Mouse (Mus musculus) heart, postnatal 0 days (tissue): ENCODE measurements around the gene E4f1. TPM values are rescaled to one million over a fixed set of nuclear protein-coding genes. Genes with fewer than 3 reads are reported as not detected.

Experiments
- ATAC-seq: fragments of 200-750 bp; cut with Nextera tagmentation; 2 replicates; pipeline ENCODE4 v1.8.0; 2017; ENCODE audit warnings: low read depth, moderate number of reproducible peaks, moderate library complexity; ENCODE audit not compliant: insufficient read depth
- DNase-seq: peaks from one replicate; pipeline ENCODE4 v3.0.0-alpha.2; 2016; ENCODE audit warnings: low spot score
- H3K27ac ChIP-seq: fragments of 300-500 bp; sonication (generic); 2 replicates; pipeline ENCODE4 v1.5.1; 2014; ENCODE audit warnings: low read depth, mild to moderate bottlenecking
- H3K27me3 ChIP-seq: fragments of 300-500 bp; sonication (generic); 2 replicates; pipeline ENCODE4 v1.6.1; 2014; ENCODE audit warnings: low read length, mixed read lengths; ENCODE audit not compliant: control insufficient read depth, insufficient read depth
- H3K36me3 ChIP-seq: fragments of 300-500 bp; sonication (generic); replicated peaks from 2 replicates; pipeline ENCODE4 v1.6.1; 2014; ENCODE audit warnings: low read length, mixed read lengths; ENCODE audit not compliant: control insufficient read depth, insufficient read depth
- H3K4me1 ChIP-seq: fragments of 300-500 bp; sonication (generic); 2 replicates; pipeline ENCODE4 v1.6.1; 2014; ENCODE audit warnings: antibody characterized with exemption; ENCODE audit not compliant: control insufficient read depth, insufficient read depth
- H3K4me2 ChIP-seq: fragments of 300-500 bp; sonication (generic); 2 replicates; pipeline ENCODE4 v1.6.1; 2014; ENCODE audit warnings: low read depth, mild to moderate bottlenecking, low read length, moderate library complexity
- H3K4me3 ChIP-seq: fragments of 300-500 bp; sonication (generic); 2 replicates; pipeline ENCODE4 v1.5.1; 2014; ENCODE audit warnings: low read depth, low read length
- H3K9ac ChIP-seq: fragments of 300-500 bp; sonication (generic); replicated peaks from 2 replicates; pipeline ENCODE4 v1.6.1; 2014; ENCODE audit warnings: low read depth, low read length, mixed read lengths
- H3K9me3 ChIP-seq: fragments of 300-500 bp; sonication (generic); replicated peaks from 2 replicates; pipeline ENCODE4 v1.6.1; 2016; ENCODE audit warnings: low read length; ENCODE audit not compliant: control insufficient read depth
- CTCF ChIP-seq: IDR thresholded peaks from 2 replicates; pipeline ENCODE4 v1.5.1; 2016; ENCODE audit warnings: antibody characterized with exemption, control low read depth, low read depth
- EP300 ChIP-seq: IDR thresholded peaks from 2 replicates; pipeline ENCODE4 v1.6.1; 2016; ENCODE audit warnings: antibody characterized with exemption, low read depth
- WGBS: fragments of 180-500 bp; shearing (Covaris S2); extraction: QIAGEN DNeasy Blood & Tissue Kit; methylation state at CpG from one replicate; pipeline ENCODE4 v1.1.7; 2014; 5-methylcytosine and 5-hydroxymethylcytosine counted together
- polyA plus RNA-seq: library from polyadenylated mRNA; unstranded; fragments of >200 nt; fragmentation: Nextera tagmentation; extraction: Ambion mirVana; gene quantifications from 2 replicates; pipeline ENCODE4 v1.2.1, GENCODE M21; 2015
- total RNA-seq: library from RNA; depleted of rRNA; stranded (reverse); fragments of >200 nt; gene quantifications from 2 replicates; pipeline ENCODE4 v1.2.3, GENCODE M21; 2014; ENCODE audit warnings: low replicate concordance; rRNA removed

The E4f1 gene
- total RNA-seq = 19.6 and 20.6 TPM in 2 replicates
- 14.0 and 17.8 TPM in 2 replicates for polyA plus RNA-seq

GRCm38 (mm10) chr17:24469910-24470602, at the start of gene E4f1, which contains the start of gene Pgp:
Gene E4f1 (minus strand): TSS chr17:24470313.
Gene Pgp (plus strand): TSS chr17:24470392.
- H3K27ac ChIP-seq = peak within 1 kb of the TSS; percentile 84
- no peak for TF ChIP-seq CTCF
- peak; percentile 69; the same call in 1 of the 2 replicates for TF ChIP-seq EP300
- under 1% methylated on average over 71 of the region's 75 CpGs for WGBS
- no peaks in the 10 kb centered on the region for H3K9me3 ChIP-seq
- peak; percentile 98 for DNase-seq
- H3K4me1 ChIP-seq = peaks cover 21% of the 10 kb centered on the region
- H3K4me2 ChIP-seq = peak within 1 kb of the TSS; percentile 86
- peaks cover 14% of the 10 kb centered on the region for H3K36me3 ChIP-seq
- H3K27me3 ChIP-seq = no peaks in the 10 kb centered on the region
- H3K9ac ChIP-seq = peak within 1 kb of the TSS; percentile 67
- ATAC-seq = peak; percentile 96
- H3K4me3 ChIP-seq = peak within 1 kb of the TSS; percentile 66

- DNase-seq (peak; percentile 50), ATAC-seq (peak; percentile 71)
- no peak overlapping the region for H3K9ac ChIP-seq
- H3K4me1 ChIP-seq = no peaks in the 10 kb centered on the region
- no peaks in the 10 kb centered on the region for H3K9me3 ChIP-seq
- peak overlapping the region; percentile 78 for H3K27ac ChIP-seq
- peak overlapping the region; percentile 39 for H3K4me2 ChIP-seq
- WGBS = 79% methylated on average over 24 of the region's 24 CpGs
- TF ChIP-seq CTCF = no peak
- no peak for TF ChIP-seq EP300
- H3K4me3 ChIP-seq = peak overlapping the region; percentile 14; the same call in 1 of the 2 replicates
- H3K36me3 ChIP-seq = peaks cover 66% of the 10 kb centered on the region
- H3K27me3 ChIP-seq = no peaks in the 10 kb centered on the region
These were observed 44.5 kb upstream of the E4f1 start for GRCm38 (mm10) chr17:24514270-24515257.

DNA sequence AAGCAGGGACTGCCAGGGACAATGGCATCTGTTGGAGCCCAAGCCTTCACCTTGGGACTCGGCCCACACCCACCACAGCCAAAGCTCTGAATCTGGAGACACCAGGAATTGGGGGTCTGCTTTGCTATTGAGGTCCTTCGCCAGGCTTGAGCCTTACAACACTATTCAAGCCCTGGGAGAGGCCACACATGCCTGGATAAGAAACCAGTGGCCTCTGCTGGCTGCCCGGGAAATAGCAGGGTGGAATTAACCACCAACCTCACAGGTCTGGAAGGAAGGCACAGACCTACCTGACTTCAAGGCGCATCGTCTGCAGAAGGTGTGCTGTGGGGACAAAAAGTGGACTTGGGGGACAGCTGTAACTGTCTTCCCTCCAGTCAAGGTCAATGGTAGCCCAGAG, 43.5 kb upstream of the E4f1 start:
- DNase-seq = peak; percentile 33
- Histone ChIP-seq H3K27ac (peak overlapping the region; percentile 78; the same call in 1 of the 2 replicates), H3K9ac (no peak overlapping the region), H3K9me3 (no peaks in the 10 kb centered on the region), H3K4me1 (no peaks in the 10 kb centered on the region), H3K36me3 (peaks cover 66% of the 10 kb centered on the region), H3K27me3 (no peaks in the 10 kb centered on the region), H3K4me3 (no peak overlapping the region), H3K4me2 (peak overlapping the region; percentile 39)
- WGBS = 38% methylated on average over 5 of the region's 5 CpGs
- TF ChIP-seq EP300 (no peak), CTCF (peak; percentile 73)
- ATAC-seq = peak; percentile 62

GRCm38 (mm10) chr17:24507806-24508460, 37.8 kb upstream of the E4f1 start:
- no peaks in the 10 kb centered on the region for H3K9me3 ChIP-seq
- H3K4me3 ChIP-seq = no peak overlapping the region
- H3K9ac ChIP-seq = no peak overlapping the region
- H3K27me3 ChIP-seq = peaks cover 4% of the 10 kb centered on the region; the same call in 1 of the 2 replicates
- H3K4me1 ChIP-seq = no peaks in the 10 kb centered on the region
- H3K36me3 ChIP-seq = peaks cover 45% of the 10 kb centered on the region
- H3K4me2 ChIP-seq = no peak overlapping the region
- WGBS = 79% methylated on average over 12 of the region's 12 CpGs
- DNase-seq (no peak), ATAC-seq (no peak)
- H3K27ac ChIP-seq = no peak overlapping the region
- TF ChIP-seq EP300 (no peak), CTCF (no peak)
